Mouse (Mus musculus): ENCODE data around the gene Foxa2.

- TF ChIP-seq CTCF (IDR thresholded peaks at IDR 0.05; ENCODE audit: low read depth): no peak
- no peak for TF ChIP-seq EP300 (IDR thresholded peaks at IDR 0.05; ENCODE audit: low read depth)
Measured at GRCm38 (mm10) chr2:148024268-148024935, 22.4 kb downstream of the Foxa2 start.

Measured in liver, embryonic 14.5 days (tissue).